Mouse (Mus musculus) urinary bladder, adult 2 months (tissue): ENCODE measurements around the gene Pik3r1. TPM values are rescaled to one million over a fixed set of nuclear protein-coding genes. Genes with fewer than 3 reads are reported as not detected.

ENCODE experiments used
- DNase-seq: peaks from one replicate; pipeline ENCODE4 v3.0.0; 2022; ENCODE audit warnings: low spot score
- polyA plus RNA-seq: library from polyadenylated mRNA; depleted of rRNA; stranded (reverse); fragments of >200 nt; gene quantifications from 2 replicates; pipeline ENCODE4 v1.2.3, GENCODE M21; 2012

Pik3r1 gene
- polyA plus RNA-seq, 1 experiment = 30.9 TPM

- DNase-seq = peak; percentile 49
Measured at GRCm38 (mm10) chr13:101767013-101767808, 806 bp downstream of the Pik3r1 start.

- DNase-seq = no peak
Measured at GRCm38 (mm10) chr13:101766605-101767012, 1.4 kb downstream of the Pik3r1 start.

GRCm38 (mm10) chr13:101765976-101766375 is 2.0 kb downstream of the Pik3r1 start:
- DNase-seq = no peak

GRCm38 (mm10) chr13:101764111-101764510 is 3.9 kb downstream of the Pik3r1 start:
- DNase-seq = no peak

GRCm38 (mm10) chr13:101763676-101764075 is 4.3 kb downstream of the Pik3r1 start:
- no peak for DNase-seq

- no peak for DNase-seq
Measured at GRCm38 (mm10) chr13:101763149-101763548, 4.9 kb downstream of the Pik3r1 start.

GRCm38 (mm10) chr13:101761617-101762016 is 6.4 kb downstream of the Pik3r1 start:
- DNase-seq = no peak

- DNase-seq = no peak
Measured at GRCm38 (mm10) chr13:101760953-101761352, 7.1 kb downstream of the Pik3r1 start.

GRCm38 (mm10) chr13:101760001-101760687 is 7.9 kb downstream of the Pik3r1 start:
- no peak for DNase-seq

GRCm38 (mm10) chr13:101759281-101759871 is 8.6 kb downstream of the Pik3r1 start:
- DNase-seq = no peak

- no peak for DNase-seq
Measured at GRCm38 (mm10) chr13:101757801-101758422, 10.1 kb downstream of the Pik3r1 start.

- no peak for DNase-seq
Measured at GRCm38 (mm10) chr13:101755228-101755627, 12.8 kb downstream of the Pik3r1 start.

GRCm38 (mm10) chr13:101753639-101754038 is 14.4 kb downstream of the Pik3r1 start:
- no peak for DNase-seq

GRCm38 (mm10) chr13:101751816-101752215 is 16.2 kb downstream of the Pik3r1 start:
- no peak for DNase-seq

GRCm38 (mm10) chr13:101746012-101746595 is 21.9 kb downstream of the Pik3r1 start:
- no peak for DNase-seq

GRCm38 (mm10) chr13:101744943-101745342 is 23.1 kb downstream of the Pik3r1 start:
- no peak for DNase-seq

GRCm38 (mm10) chr13:101744053-101744452 is 24.0 kb downstream of the Pik3r1 start:
- no peak for DNase-seq

GRCm38 (mm10) chr13:101743247-101743646 is 24.8 kb downstream of the Pik3r1 start:
- DNase-seq = no peak

GRCm38 (mm10) chr13:101742596-101742995 is 25.4 kb downstream of the Pik3r1 start:
- no peak for DNase-seq

- DNase-seq = no peak
Measured at GRCm38 (mm10) chr13:101741530-101742309, 26.3 kb downstream of the Pik3r1 start.
